Mouse (Mus musculus) stomach, embryonic 15.5 days (tissue): ENCODE data around the gene Slc34a3. TPM values are rescaled to one million over a fixed set of nuclear protein-coding genes. Genes with fewer than 3 reads are reported as not detected.

Experiments
- ATAC-seq: fragments of 200-750 bp; cut with Nextera tagmentation; 2 replicates; pipeline ENCODE4 v1.8.0; 2017; ENCODE audit warnings: low read depth, moderate number of reproducible peaks, moderate TSS enrichment; ENCODE audit not compliant: insufficient read depth, low FRiP score
- H3K27ac ChIP-seq: fragments of 300-500 bp; sonication (generic); 2 replicates; pipeline ENCODE4 v1.5.1; 2015; ENCODE audit warnings: mild to moderate bottlenecking, inconsistent platforms
- H3K27me3 ChIP-seq: fragments of 300-500 bp; sonication (generic); replicated peaks from 2 replicates; pipeline ENCODE4 v1.6.1; 2015; ENCODE audit warnings: inconsistent platforms
- H3K36me3 ChIP-seq: fragments of 300-500 bp; sonication (generic); 2 replicates; pipeline ENCODE4 v1.6.1; 2015; ENCODE audit warnings: inconsistent platforms
- H3K4me1 ChIP-seq: fragments of 300-500 bp; sonication (generic); 2 replicates; pipeline ENCODE4 v1.6.1; 2015; ENCODE audit warnings: inconsistent platforms
- H3K4me2 ChIP-seq: fragments of 300-500 bp; sonication (generic); 2 replicates; pipeline ENCODE4 v1.6.1; 2015; ENCODE audit warnings: mild to moderate bottlenecking, inconsistent platforms
- H3K4me3 ChIP-seq: fragments of 300-500 bp; sonication (generic); replicated peaks from 2 replicates; pipeline ENCODE4 v1.5.1; 2015; ENCODE audit warnings: inconsistent platforms
- H3K9ac ChIP-seq: fragments of 300-500 bp; sonication (generic); 2 replicates; pipeline ENCODE4 v1.6.1; 2015; ENCODE audit warnings: inconsistent platforms
- H3K9me3 ChIP-seq: fragments of 300-500 bp; sonication (generic); 2 replicates; pipeline ENCODE4 v1.6.1; 2016; ENCODE audit warnings: inconsistent platforms
- WGBS: fragments of 180-500 bp; shearing (Covaris S2); methylation state at CpG from one replicate; pipeline ENCODE4 v1.1.7; 2015; 5-methylcytosine and 5-hydroxymethylcytosine counted together
- polyA plus RNA-seq: library from polyadenylated mRNA; unstranded; fragments of >200 nt; fragmentation: Nextera tagmentation; extraction: Ambion mirVana; gene quantifications from 2 replicates; pipeline ENCODE4 v1.2.1, GENCODE M21; 2015

The Slc34a3 gene
- 0.65 and 0.86 TPM in 2 replicates for polyA plus RNA-seq

DNA sequence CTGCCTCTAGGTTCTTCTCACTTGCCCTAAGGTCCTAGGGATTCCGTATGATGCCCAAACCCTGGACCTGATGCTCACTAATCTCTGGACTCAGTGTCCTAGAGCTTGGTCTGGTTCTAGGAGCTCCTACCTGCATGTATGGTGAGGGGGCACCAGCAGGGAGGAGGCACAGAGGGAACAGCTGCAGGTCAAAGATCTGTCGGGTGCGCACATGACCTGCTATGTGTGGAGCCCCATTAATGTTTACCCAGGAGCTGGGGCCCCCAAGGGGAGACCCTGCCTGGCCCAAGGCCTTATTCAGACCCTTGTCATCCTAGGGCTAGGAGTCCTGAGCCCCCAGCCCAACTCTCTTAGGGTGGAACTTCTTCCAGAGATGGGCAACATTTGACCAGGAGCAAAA is at the start of gene Slc34a3:
Gene Slc34a3 (minus strand): TSS at position 315 of the 400 bp plus-strand sequence.
- H3K36me3 ChIP-seq = no peaks in the 10 kb centered on the region
- H3K27ac ChIP-seq = no peak within 1 kb of the TSS
- H3K9ac ChIP-seq = no peak within 1 kb of the TSS
- no peak within 1 kb of the TSS for H3K4me2 ChIP-seq
- ATAC-seq = no peak
- WGBS = 64% methylated on average over 3 of the region's 3 CpGs
- H3K4me3 ChIP-seq = no peak within 1 kb of the TSS
- H3K9me3 ChIP-seq = no peaks in the 10 kb centered on the region
- H3K4me1 ChIP-seq = no peaks in the 10 kb centered on the region
- no peaks in the 10 kb centered on the region for H3K27me3 ChIP-seq

- no peak overlapping the region for H3K4me3 ChIP-seq
- no peaks in the 10 kb centered on the region for H3K27me3 ChIP-seq
- H3K36me3 ChIP-seq = peaks cover 72% of the 10 kb centered on the region
- no peak overlapping the region for H3K27ac ChIP-seq
- no peaks in the 10 kb centered on the region for H3K9me3 ChIP-seq
- no peak overlapping the region for H3K9ac ChIP-seq
- WGBS = 59% methylated on average over 13 of the region's 13 CpGs
- no peak overlapping the region for H3K4me2 ChIP-seq
- ATAC-seq = no peak; the same call in 1 of the 2 replicates
- H3K4me1 ChIP-seq = no peaks in the 10 kb centered on the region
Observed at GRCm38 (mm10) chr2:25278928-25279882, 45.0 kb upstream of the Slc34a3 start.

- H3K9me3 ChIP-seq = no peaks in the 10 kb centered on the region
- peak overlapping the region; percentile 96 for H3K4me3 ChIP-seq
- H3K27me3 ChIP-seq = no peaks in the 10 kb centered on the region
- peak overlapping the region; percentile 55 for H3K27ac ChIP-seq
- peak overlapping the region; percentile 91 for H3K4me2 ChIP-seq
- peak overlapping the region; percentile 84 for H3K9ac ChIP-seq
- no peak for ATAC-seq
- H3K36me3 ChIP-seq = peaks cover 54% of the 10 kb centered on the region
- peaks cover 28% of the 10 kb centered on the region for H3K4me1 ChIP-seq
- WGBS = 34% methylated on average over 16 of the region's 16 CpGs
Observed at GRCm38 (mm10) chr2:25273010-25273409, 38.8 kb upstream of the Slc34a3 start.

GRCm38 (mm10) chr2:25272515-25272914 is 38.4 kb upstream of the Slc34a3 start:
- ATAC-seq = peak; percentile 27; the same call in 1 of the 2 replicates
- 0% methylated on average over 29 of the region's 29 CpGs for WGBS
- H3K4me2 ChIP-seq = peak overlapping the region; percentile 91
- peak overlapping the region; percentile 55 for H3K27ac ChIP-seq
- peaks cover 49% of the 10 kb centered on the region for H3K36me3 ChIP-seq
- H3K9me3 ChIP-seq = no peaks in the 10 kb centered on the region
- no peaks in the 10 kb centered on the region for H3K27me3 ChIP-seq
- peak overlapping the region; percentile 84 for H3K9ac ChIP-seq
- peaks cover 30% of the 10 kb centered on the region for H3K4me1 ChIP-seq
- peak overlapping the region; percentile 96 for H3K4me3 ChIP-seq

DNA sequence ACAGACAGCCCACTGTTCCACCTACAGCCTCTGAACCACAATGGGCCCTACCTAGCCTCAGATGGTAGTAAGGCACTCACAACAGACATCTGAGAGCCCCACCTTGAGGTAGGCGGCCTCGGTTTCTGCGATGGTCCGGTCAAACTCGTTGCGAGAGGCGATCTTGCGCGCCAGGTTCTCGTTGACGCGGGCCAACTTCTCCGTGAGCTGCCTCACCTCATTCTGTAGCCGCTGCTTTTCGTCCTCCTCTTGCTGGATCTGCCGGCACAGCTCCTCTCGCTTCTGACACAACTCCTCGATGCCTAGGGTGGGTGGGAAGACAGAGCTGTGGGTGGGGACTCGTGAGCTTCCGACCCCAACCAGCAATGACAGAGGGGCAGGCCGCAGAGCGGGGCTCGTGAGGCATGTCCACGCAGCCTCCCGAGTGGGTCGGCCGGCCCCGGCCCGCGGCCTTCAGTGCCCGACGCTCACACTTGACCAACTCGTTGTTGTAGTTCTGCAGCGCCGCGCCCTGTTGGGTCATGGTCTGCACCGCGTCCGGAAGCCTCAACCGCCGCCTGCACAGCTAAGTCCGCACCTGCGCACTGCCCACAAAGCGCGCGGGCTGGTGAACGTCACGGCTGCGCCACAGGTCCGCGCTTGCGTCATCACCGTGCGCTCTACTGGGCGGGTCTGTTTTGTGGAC is 37.8 kb upstream of the Slc34a3 start, which contains the start of the genes Ssna1 and Anapc2:
Gene Ssna1 (minus strand): TSS at position 612 of the 685 bp plus-strand sequence.
Gene Anapc2 (plus strand): TSS at position 652 of the 685 bp plus-strand sequence.
- peak within 1 kb of the TSS; percentile 92 for H3K27ac ChIP-seq
- peak within 1 kb of the TSS; percentile 91 for H3K4me2 ChIP-seq
- H3K4me3 ChIP-seq = peak within 1 kb of the TSS; percentile 96
- H3K9me3 ChIP-seq = no peaks in the 10 kb centered on the region
- H3K9ac ChIP-seq = peak within 1 kb of the TSS; percentile 84
- peak; percentile 96 for ATAC-seq
- H3K36me3 ChIP-seq = peaks cover 46% of the 10 kb centered on the region
- H3K27me3 ChIP-seq = no peaks in the 10 kb centered on the region
- peaks cover 36% of the 10 kb centered on the region for H3K4me1 ChIP-seq
- under 1% methylated on average over 53 of the region's 55 CpGs for WGBS

DNA sequence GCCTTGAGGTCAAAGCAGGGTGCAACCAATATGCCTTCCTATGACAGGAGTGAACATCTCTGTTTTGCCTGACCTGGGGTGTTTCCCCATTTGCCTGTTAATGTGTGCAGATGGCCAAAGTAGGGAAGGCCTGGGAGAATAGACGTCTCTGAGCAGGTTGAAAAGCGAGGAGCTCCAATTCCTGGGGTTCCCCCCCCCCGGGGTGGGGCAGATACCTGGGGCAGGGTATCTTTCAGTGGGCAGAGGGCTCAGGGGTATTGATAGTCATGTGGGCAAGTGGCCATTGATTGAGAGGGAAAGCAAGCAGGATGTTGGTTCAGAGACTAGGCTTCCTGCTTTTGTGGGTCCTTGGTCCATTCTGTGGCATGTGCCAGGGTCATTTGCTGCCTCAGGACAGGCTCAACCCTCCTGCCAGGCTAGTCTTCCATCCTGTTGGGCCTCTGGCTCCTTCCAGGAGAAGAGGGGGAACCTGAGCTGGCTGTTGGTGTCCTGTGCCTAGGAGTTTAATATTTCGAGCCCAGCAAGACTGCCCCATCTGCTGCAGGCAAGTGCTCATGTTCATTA is 33.7 kb upstream of the Slc34a3 start:
- H3K4me2 ChIP-seq = peak overlapping the region; percentile 84; the same call in 1 of the 2 replicates
- H3K9ac ChIP-seq = no peak overlapping the region
- peaks cover 58% of the 10 kb centered on the region for H3K4me1 ChIP-seq
- no peak overlapping the region for H3K27ac ChIP-seq
- peaks cover 5% of the 10 kb centered on the region; the same call in 1 of the 2 replicates for H3K27me3 ChIP-seq
- no peak overlapping the region for H3K4me3 ChIP-seq
- ATAC-seq = no peak
- 73% methylated on average over 4 of the region's 4 CpGs for WGBS
- peaks cover 17% of the 10 kb centered on the region; the same call in 1 of the 2 replicates for H3K36me3 ChIP-seq
- H3K9me3 ChIP-seq = no peaks in the 10 kb centered on the region

DNA sequence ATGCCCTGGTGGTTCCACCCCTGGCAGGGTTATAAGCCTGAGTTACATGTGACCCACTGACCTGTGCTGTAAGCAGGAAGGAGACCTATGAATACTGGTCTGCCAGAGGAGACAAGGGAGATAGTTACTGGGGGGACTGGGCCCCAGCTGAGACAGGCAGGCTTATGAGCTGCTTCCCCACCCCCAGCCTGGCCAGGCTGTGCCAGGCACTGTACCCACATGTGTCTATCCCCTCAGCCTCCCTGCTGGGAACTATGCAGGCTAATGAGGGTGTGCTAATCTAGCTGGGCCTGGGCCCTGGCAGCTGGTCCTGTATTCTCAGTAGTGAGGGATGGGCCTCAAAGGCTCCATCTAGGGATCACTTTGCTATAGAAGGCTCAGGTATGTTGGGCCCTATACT is 33.1 kb upstream of the Slc34a3 start:
- no peak for ATAC-seq

DNA sequence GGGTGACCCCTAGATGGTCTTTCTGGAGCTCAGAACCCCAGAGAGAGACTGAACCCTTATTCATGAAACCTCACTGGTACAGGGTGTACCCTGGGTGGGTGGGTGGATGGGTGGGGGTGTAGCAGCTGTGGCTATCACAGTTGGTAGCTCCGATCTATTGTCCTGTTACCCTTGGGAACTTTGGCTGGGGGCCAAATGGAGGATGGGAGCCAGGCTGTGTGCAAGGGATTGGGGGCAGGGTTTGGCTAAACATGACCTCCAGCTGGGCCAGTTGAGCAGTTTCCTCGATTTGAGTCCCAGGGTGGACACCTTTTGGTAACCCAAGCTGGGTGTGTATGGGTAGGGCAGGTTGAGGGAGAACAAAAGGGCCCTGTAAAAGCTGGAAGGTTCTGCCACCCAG is 32.6 kb upstream of the Slc34a3 start:
- H3K4me2 ChIP-seq = peak overlapping the region; percentile 84
- H3K4me1 ChIP-seq = peaks cover 56% of the 10 kb centered on the region
- H3K9ac ChIP-seq = no peak overlapping the region
- H3K27ac ChIP-seq = peak overlapping the region; percentile 86
- peak overlapping the region; percentile 74; the same call in 1 of the 2 replicates for H3K4me3 ChIP-seq
- ATAC-seq = no peak
- H3K36me3 ChIP-seq = peaks cover 17% of the 10 kb centered on the region; the same call in 1 of the 2 replicates
- no peaks in the 10 kb centered on the region for H3K9me3 ChIP-seq
- WGBS = 23% methylated on average over 2 of the region's 2 CpGs
- peaks cover 5% of the 10 kb centered on the region; the same call in 1 of the 2 replicates for H3K27me3 ChIP-seq

More for the DNA sequence above, 33.1 kb upstream of the Slc34a3 start:
- Histone ChIP-seq H3K4me2 (peak overlapping the region; percentile 84), H3K9me3 (no peaks in the 10 kb centered on the region), H3K4me3 (no peak overlapping the region; the same call in 1 of the 2 replicates), H3K27me3 (peaks cover 5% of the 10 kb centered on the region; the same call in 1 of the 2 replicates), H3K4me1 (peaks cover 57% of the 10 kb centered on the region), H3K27ac (peak overlapping the region; percentile 86), H3K9ac (no peak overlapping the region), H3K36me3 (peaks cover 17% of the 10 kb centered on the region; the same call in 1 of the 2 replicates)

GRCm38 (mm10) chr2:25265897-25266656 is 31.9 kb upstream of the Slc34a3 start:
- H3K4me2 ChIP-seq = peak overlapping the region; percentile 84
- no peak for ATAC-seq
- peaks cover 17% of the 10 kb centered on the region; the same call in 1 of the 2 replicates for H3K36me3 ChIP-seq
- peaks cover 5% of the 10 kb centered on the region; the same call in 1 of the 2 replicates for H3K27me3 ChIP-seq
- peak overlapping the region; percentile 74; the same call in 1 of the 2 replicates for H3K4me3 ChIP-seq
- H3K9ac ChIP-seq = no peak overlapping the region
- H3K27ac ChIP-seq = peak overlapping the region; percentile 86
- H3K9me3 ChIP-seq = no peaks in the 10 kb centered on the region
- H3K4me1 ChIP-seq = peaks cover 50% of the 10 kb centered on the region
- WGBS = 54% methylated on average over 6 of the region's 6 CpGs

GRCm38 (mm10) chr2:25264851-25265250 is 30.7 kb upstream of the Slc34a3 start:
- Histone ChIP-seq H3K4me3 (peak overlapping the region; percentile 74), H3K9ac (no peak overlapping the region), H3K27me3 (peaks cover 5% of the 10 kb centered on the region; the same call in 1 of the 2 replicates), H3K27ac (no peak overlapping the region), H3K9me3 (no peaks in the 10 kb centered on the region), H3K36me3 (peaks cover 9% of the 10 kb centered on the region; the same call in 1 of the 2 replicates), H3K4me1 (peaks cover 41% of the 10 kb centered on the region), H3K4me2 (peak overlapping the region; percentile 84)
- ATAC-seq = no peak
- WGBS = 78% methylated on average over 3 of the region's 3 CpGs
